Mouse (Mus musculus): Measurements from ENCODE around the gene Zcwpw1.

Zcwpw1 gene

DNA sequence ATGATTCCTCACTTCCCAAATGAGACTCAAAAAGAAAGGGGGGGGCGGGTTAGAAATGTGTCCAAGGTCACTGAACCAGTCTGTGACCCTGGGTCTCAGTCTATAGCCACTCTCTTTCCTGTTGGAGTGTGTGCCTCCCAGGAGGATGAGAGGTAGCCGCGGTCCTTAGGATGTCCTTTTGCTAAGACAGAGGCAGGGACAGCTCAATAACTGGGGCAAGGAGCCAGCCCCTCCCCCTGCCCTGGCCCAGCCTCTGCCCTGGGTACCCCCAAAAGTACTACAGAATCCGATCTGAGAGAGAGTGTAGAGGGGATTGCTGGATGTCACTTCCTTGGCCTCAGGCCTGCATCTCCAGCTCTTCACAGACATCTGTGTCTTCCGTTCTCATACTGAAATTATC lies 32.2 kb upstream of the Zcwpw1 start:
- DNase-seq (ENCODE audit: low spot score in 2 of 2) = no peak

GRCm38 (mm10) chr5:137756106-137756505 lies 31.5 kb upstream of the Zcwpw1 start:
- DNase-seq (ENCODE audit: low spot score in 2 of 2) = no peak

DNA sequence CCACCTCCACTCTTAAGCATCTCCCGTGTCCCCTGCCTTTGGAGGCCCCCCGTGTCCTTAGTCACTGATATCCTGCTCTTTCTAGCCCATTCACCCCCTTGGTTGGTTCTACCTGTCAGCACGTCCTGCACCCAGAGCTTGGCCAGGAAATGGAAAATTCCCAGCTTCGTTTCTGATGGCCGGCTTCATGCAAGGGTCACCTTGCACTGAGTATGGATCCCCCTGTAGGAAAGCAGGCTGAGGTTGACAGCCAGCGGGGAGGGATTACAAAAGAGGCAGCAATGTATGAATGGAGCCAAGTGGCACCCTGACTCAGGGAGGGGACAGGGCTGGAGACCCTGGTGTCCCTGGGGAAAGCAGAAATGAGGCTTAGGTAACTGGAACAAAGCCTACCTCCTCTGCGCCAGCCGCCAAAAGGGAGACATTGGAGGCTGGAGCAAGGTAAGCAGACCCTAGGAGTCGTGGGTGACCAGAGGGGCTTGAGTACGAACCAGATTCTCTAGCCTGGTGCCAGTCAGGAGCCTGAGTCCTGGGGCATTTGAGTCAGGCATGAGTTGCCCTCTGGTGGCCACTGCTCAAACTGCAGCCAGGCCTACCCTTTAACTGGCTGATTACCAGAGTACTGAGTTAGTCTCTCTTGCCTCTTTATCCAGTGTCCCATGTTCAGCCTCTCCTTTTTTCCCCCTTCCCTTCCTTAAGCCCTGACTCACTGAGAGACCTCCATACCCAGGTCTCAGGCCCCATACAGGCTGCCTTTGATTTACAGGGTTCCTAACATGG lies 30.5 kb upstream of the Zcwpw1 start:
- peak; percentile 79 to 87 for DNase-seq (ENCODE audit: low spot score in 2 of 2)

DNA sequence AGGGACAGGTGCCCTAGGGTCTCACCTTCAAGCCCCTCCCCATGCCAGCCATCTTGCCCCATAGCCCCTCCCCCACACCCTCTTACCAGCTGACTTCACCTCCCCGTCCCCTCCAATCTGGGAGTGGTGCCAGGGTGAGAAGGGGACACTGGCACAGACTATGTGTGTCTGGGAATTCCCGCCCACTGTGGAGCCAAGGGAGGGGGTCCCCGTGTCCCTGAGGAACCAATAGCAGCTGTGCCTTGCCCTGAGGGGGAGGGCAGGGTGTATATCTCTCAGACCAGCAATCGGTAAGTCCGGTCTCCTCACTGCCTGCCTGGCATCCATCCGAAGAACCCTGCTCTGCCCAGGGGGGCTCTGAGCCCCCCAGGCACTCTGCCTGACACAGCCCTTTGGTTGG lies 29.7 kb upstream of the Zcwpw1 start:
- DNase-seq (ENCODE audit: low spot score in 2 of 2) = no peak

DNA sequence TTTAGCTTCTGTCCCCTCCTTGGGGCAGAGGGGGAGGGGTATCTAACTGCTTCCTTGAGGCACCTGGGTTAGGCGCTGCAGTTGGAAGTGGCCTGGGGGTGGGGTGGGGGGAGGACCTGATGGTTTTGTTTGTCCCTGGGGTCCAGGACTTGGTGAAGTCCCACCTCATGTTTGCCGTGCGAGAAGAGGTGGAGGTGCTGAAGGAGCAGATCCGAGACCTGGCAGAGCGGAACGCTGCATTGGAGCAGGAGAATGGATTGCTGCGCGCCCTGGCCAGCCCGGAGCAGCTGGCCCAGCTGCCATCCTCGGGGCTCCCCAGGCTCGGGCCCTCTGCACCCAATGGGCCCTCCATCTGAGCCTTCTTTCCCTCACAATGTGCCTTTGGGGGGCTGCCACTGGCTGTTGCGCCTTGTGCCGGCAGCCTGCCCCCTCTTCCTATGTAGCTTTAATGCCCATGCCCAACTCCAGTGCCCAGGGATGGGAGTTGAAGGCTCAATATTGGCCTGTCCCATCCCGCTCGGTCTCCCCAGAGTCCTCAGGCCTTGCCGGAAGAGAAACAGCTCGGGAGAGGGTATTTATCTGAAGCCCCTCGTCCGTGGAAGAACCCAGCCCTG lies 28.6 kb upstream of the Zcwpw1 start:
- DNase-seq (ENCODE audit: low spot score in 2 of 2) = no peak

GRCm38 (mm10) chr5:137759971-137760412 lies 27.6 kb upstream of the Zcwpw1 start:
- peak; percentile 67 to 81 for DNase-seq (ENCODE audit: low spot score in 2 of 2)

DNA sequence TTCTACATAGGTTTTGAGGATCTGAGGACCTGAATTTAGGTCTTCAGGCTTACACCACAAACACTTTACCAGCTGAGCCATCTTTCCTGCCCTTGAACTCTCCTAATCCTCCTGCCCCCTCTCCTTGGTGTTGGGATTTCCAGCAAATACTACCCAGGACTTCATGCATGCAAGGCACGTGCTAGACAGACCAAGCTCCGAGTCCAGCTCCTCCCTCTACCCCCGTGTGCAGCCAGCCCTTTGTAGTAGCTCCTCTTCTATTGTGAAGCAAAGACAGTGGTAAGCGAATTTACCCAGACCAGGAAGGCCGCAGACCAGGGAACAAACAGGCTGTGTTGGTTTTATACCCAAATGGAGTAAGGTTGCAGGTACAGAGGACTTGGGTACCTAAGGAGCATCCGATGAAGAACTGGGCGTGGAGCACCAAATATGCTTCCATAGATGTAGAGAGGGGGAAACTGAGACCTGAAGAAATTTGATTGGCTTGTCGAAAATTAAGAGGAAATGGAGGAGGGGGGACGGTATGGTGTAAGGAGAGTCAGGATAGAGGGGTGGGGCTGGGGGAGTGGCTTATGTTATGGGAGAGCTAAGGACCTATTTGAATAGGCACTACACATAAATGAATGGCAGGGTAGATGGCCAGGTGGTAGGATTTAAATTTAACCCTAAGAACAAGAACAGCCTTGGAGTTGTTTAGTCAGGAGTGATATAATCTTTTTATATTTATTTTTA lies 22.8 kb upstream of the Zcwpw1 start:
- no peak for DNase-seq (ENCODE audit: low spot score in 2 of 2)

- peak in 1 of 2 experiments; percentile 39 for DNase-seq (ENCODE audit: low spot score in 2 of 2)
Observed at GRCm38 (mm10) chr5:137766270-137766669, 21.3 kb upstream of the Zcwpw1 start.

DNA sequence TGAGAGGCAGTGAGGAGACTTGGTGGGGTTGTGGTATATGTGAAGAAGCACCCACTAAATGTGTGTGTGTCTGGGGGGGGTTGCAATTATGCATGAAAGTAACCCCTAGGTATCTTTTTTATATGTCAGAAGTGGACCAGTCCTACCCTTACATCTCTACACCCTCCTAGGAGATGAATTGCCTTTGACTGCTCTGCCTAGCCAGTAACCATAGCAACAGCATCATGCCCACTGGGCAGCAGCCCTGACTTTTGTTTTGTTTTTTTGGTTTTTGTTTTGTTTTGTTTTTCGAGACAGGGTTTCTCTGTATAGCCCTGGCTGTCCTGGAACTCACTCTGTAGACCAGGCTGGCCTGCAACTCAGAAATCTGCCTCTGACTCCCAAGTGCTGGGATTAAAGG lies 19.1 kb upstream of the Zcwpw1 start:
- no peak for DNase-seq (ENCODE audit: low spot score in 2 of 2)

DNA sequence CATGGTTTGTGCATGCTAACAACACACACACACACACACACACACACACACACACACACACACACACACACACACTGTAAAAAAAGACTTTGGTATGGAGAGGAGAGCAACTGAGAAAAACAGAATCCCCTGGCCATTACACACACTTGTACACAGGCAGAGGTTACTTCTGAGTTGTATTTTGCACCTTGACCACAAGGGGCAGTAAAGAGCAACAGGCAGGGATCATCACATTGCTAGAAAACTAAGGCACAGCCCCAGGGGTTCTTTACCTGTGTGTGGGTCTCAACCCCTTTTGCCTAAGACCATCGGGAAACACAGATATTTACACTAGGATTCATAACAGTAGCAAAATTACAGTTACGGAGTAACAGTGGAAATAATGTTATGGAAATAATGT lies 16.9 kb upstream of the Zcwpw1 start:
- DNase-seq (ENCODE audit: low spot score in 2 of 2) = peak in 1 of 2 experiments; percentile 55

DNA sequence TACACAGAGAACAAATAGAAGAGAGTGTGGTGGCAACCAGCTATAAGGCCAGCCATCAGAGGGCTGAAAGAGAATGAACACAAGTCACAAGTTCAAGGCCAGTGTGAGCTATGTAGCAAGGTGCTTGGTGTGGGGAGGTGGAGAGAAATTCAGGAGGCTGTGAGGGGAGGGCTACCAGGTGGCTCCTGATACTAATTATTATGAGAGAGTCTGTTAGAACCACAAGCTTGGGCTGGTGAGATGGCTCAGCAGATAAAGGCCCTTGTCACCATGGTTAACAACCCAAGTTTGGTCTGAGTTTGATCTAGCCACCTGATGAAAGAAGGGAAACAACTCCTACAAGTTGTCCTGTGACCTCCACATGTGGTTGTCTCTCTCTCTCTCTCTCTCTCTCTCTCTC lies 14.8 kb upstream of the Zcwpw1 start:
- no peak for DNase-seq (ENCODE audit: low spot score in 2 of 2)

- DNase-seq (ENCODE audit: low spot score in 2 of 2) = no peak
Observed at GRCm38 (mm10) chr5:137775587-137776290, 11.9 kb upstream of the Zcwpw1 start.

- DNase-seq (ENCODE audit: low spot score in 2 of 2) = peak in 1 of 2 experiments; percentile 29
Observed at GRCm38 (mm10) chr5:137776408-137776918, 11.1 kb upstream of the Zcwpw1 start.

DNA sequence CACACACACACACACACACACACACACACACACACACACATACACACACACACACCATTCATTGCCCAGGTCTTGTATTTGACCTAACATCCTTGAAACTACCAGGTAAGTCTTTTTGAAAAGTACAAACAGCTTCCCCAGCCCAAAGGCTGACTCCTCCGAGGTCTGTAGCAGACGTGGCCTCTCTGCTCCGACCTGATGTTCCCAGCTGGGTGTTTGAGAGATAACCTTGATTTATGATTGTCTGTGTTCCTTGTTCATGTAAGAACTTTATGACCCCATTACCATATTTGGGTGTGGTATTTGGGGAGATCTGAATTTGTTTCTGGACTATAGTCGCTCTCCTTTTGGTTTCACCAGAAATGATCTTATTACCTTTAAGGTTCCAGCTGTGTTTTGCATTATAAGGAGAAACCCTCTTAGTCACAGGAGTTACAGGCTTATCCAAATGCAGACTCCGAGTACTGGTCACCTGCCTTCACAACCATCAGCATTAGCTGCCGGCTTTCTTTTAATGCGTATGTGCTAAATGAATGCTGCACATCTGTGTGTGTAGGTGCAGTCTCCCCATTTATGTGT lies 10.2 kb upstream of the Zcwpw1 start:
- DNase-seq (ENCODE audit: low spot score in 2 of 2) = no peak

GRCm38 (mm10) chr5:137778635-137779034 lies 9.0 kb upstream of the Zcwpw1 start, which contains the start of gene Ppp1r35:
Gene Ppp1r35, plus strand, starts transcription at chr5:137778849.
- peak; percentile 86 to 90 for DNase-seq (ENCODE audit: low spot score in 2 of 2)

DNA sequence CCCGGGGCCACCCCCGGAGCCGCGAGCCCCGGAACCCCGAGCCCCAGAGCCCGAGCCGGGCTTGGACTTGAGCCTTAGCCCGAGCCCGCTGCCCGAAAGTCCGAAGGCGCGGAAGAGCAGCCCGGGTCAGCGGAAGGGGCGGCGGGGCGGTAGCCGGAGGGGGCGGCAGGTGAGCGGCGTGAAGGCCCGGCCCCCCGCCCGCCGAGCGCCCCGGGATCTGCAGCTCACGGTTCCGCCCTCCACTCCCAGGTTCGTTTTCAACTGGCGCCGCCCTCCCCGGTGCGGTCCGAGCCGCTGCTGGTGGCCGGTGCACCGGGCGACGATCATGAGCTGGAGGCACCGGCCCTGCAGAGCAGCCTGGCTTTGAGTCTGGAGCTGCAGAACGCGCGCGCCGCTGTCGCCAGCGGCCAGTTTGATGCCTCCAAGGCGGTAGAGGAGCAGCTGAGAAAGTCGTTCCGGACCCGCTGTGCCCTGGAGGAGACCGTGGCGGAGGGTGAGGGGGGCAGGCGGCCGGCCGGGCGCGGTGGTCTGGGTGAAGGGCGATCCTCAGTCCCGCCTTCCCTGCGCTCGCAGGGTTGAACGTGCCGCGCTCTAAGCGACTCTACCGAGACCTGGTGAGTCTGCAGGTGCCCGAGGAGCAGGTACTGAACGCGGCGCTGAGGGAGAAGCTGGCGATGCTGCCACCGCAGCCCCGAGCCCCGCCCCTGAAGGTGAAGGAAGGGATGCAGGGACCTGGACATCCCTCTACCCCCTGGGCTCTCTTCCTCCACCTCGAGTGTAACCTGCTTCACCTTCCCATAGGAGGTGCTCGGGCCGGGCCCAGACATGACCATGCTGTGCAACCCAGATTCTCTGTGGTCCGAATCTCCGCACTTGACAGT lies 8.3 kb upstream of the Zcwpw1 start:
- DNase-seq (ENCODE audit: low spot score in 2 of 2) = no peak

DNA sequence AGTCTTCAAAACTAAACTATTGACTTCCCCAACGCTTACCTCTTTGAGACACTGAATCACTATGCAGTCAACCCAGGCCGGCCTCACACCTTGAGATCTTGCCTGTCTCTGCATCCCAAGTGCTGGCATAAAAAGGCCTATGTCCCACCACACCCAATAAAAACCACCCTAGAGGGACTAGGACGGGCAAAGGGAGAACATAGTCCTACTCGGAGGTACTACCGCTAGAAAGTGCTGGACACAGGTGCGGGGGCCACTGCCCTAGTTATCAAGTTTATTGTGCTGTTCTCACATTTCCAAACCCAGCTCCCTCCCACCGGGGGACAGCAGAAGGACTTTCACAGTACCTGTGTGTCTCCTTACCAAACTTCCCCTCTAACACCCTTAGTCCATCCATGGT lies 5.9 kb upstream of the Zcwpw1 start:
- DNase-seq (ENCODE audit: low spot score in 2 of 2) = no peak

DNA sequence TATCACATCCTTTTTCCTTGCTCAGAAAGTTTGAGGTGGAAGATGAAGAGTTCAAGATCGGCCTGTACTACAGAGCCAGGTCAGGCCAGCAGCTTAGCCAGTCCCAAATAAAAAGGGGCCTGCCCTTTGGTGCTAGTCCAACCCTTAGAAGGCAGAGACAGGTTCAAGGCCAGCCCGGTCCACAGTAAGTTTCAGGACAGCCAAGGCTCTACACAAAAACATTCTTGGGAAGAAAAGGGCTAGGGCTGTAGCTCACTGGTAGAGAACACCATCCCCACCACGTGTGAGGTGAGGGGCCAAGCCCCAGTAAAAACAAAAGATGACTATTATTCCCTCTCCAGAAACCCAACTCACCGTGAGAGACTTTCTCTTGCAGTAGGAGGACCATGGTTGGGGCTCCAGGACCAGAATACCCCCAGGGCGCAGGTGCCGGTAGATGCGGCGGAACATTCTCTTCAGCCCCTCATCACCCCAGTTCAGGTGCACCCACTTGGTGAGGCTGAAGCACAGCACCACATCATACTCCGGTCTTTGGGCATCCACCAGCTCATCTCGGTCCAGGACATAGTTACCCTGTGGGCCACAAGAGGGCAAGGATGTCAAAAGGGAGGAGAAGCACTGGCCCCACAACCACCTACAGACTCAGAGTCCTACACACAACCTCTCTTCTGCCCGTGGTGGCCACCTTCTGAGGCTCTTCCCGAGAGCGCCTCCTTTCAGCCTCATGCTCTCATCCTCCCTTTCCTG lies 4.6 kb upstream of the Zcwpw1 start:
- no peak for DNase-seq (ENCODE audit: low spot score in 2 of 2)

- no peak for DNase-seq (ENCODE audit: low spot score in 2 of 2)
Observed at GRCm38 (mm10) chr5:137783901-137784540, 3.6 kb upstream of the Zcwpw1 start.

All from natural killer cell, adult 2 months (primary cell).